Mouse (Mus musculus): ENCODE data around the gene Wdr95.

The Wdr95 gene

DNA sequence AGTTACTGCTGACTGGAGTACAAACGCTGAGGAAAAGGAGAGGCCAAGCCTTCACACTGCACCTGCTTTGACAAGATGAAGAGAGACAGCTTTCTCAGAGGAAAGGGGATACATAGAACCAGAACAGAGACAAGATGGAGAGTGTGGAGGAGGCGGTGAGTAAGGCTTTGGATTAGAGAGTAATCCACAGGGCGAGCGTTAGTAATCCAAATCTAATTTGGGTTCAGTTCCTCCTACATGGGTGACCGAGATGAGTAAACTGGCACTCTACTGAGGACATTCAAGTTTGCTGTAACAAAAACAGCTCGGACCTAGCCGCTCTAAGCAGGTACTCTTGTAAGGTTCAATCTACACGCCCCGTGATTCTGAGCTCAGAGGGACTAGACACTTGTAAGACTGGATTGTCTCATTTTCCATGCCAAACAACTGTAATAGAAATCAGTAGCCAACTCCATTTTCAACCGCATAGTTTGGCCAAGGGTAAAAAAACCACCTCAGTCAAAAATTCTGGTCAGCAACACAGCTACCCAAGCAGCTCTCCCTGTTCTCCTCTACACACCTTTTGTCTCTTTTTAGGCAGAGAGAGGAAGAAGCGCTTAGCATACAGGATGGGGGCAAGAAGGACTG, 106.0 kb downstream of the Wdr95 start:
- no peak for DNase-seq

DNA sequence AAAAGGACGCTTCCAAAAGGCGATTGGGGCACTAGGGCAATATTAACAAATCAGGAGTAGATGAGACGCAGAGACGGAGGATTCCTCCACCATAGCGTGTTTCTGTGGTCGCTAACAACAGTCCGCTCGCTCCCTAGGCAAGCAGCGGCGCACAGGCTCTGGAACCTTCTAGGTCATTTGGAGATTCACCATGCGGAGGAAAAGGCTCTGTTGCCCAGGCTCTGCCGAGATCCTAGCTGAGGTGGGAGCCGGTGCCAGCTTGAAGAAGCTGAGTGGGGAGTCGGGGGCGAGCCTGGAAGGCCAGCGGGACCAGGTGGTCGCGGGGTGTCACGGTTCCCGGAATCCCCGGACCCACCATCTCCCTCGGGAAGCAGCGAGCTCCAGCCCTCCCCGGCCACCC, 107.1 kb downstream of the Wdr95 start:
- DNase-seq: peak; percentile 44

DNA sequence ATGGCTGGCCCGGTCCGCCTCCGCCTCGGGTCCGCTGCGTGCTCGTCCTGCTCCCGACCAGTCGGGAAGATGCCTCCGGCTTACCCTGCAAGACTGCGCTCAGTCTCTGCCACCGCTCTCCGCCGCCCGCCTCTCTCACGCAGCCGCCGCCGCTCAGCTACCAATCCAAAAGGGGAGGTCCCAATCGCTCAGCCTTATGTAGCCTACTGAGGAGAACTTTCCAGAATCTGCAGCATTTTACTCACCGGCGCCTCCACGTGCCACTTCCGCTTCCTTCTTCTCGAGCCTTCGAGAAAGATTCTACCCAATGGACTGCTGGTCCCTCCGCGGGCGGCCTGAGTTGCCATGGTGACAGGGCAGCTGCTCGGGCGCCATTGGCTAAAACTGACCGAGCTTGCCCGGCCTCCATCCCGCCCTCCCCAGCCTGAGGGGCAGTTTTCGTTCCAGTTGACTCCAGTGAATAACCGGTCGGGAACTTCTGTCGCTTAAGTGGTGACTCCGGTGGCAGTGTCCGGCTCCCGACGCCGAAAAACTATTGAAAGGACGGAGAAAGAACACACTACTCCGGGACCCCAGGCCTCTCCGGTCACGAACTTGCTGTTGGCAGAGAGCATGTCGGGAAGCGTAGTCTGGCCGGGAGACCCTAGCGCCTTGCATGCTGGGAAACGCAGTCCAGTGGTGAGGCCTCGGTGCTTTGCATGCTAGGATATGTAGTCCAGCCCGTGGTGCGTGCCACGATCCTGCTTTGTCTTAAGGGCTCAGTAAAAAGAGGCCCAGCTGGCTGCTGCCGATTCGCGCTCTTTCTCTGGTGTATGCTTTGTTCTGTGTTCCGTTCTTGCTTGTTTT, 107.8 kb downstream of the Wdr95 start, which contains the start of gene Hsph1:
TSS of gene Hsph1 (minus strand) at position 302 of the 846 bp plus-strand sequence.
- DNase-seq: peak; percentile 98

DNA sequence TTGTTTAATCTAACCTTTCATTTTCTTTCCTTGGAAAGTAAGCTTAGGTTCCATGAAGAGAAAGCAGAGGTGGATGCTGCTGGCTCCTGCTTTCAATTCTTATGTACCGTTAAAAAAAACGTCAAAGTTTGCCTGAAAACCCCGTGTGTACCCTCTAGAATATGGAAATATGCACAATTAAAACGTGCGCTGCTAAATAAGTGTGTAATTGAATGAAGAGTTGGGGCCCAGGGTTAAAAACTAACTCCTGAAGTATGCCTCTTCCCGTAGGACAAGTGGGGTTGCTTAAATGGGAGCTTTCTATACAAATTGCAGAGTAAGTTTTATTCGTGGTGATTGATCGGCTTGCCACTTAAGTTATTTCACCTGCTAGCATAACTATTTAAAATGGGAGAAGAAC, 108.8 kb downstream of the Wdr95 start:
- peak; percentile 25 for DNase-seq

DNA sequence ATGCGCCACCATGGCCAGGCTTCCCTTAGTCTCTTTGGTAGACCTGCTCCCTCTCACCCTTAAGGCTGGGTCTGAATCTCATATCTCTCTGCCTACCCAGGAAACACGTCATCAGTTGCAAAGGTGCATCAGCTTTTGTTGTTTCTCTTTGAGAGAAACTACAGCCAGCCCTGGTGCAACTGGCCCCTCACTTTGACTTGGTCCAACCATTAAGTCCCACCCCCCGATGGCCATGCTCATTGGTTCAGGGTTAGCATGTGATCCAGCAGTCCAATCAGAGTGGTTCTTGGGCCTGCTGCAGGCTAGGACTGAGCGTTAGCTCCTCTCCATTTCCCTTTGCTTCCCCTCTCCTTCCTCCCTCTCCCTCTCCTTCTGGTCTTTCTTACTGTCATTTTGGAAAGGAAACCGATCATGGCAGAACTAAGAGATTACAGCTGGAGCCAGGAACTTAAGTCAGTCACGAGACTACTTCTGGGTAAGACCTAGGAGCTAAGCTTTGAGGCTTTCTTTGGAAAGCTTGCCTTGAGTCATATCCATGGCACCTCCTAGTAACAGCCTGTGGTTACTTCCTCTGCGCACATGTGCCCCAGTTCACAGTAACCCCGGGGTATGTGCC, 112.9 kb downstream of the Wdr95 start:
- no peak for DNase-seq

DNA sequence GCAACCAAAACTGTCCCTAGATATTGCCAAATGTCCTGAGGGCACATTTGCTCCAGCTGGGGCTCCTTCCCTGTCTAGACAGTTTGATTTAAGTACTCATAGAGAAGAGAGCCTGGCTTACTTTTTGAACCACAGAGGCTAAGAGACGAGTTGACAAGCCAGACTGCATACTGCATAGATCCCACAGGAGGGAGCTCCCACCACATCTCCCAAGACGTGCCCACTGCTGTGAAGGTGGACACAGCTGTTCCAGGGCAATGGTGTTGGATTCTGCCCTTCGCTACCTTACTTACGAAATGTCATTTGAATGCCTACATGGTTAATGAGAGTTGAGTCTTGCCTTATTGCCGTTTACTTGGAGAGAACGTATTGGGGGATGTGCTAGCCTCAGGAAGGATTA, 113.9 kb downstream of the Wdr95 start:
- DNase-seq: peak; percentile 35

DNA sequence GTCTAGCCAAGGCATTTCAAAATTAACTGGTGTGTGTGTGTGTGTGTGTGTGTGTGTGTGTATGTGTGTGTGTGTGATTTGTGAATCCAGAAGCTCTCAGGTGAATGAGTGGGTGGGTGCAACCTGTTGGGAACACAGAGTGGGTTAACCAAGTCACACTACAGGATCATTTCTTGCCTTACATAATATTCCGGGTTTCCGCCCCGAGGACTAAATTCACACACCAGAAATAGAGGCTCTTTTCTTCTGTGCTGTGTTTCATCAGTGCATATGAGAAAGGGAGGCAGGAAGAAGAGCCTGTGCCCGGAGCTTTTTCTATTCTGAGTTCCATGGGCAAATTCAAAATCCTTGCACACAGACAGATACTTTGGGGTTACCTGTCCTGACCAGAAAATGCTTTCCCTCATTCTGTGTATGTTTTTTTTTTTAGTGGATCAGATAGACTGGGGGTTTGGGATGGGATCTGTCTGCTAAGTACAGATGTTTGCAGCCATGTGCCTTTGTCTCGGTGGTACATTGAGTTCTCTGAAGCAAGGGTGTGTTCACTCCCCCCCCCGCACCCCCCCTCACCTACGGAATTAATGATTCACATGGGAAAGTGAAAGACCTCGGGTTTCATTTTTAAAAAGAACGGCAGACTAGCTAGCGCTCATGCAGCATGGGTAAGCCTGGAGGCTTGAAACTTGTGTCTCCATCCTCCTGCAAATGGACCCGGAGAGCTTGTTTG, 114.5 kb downstream of the Wdr95 start:
- DNase-seq: no peak

DNA sequence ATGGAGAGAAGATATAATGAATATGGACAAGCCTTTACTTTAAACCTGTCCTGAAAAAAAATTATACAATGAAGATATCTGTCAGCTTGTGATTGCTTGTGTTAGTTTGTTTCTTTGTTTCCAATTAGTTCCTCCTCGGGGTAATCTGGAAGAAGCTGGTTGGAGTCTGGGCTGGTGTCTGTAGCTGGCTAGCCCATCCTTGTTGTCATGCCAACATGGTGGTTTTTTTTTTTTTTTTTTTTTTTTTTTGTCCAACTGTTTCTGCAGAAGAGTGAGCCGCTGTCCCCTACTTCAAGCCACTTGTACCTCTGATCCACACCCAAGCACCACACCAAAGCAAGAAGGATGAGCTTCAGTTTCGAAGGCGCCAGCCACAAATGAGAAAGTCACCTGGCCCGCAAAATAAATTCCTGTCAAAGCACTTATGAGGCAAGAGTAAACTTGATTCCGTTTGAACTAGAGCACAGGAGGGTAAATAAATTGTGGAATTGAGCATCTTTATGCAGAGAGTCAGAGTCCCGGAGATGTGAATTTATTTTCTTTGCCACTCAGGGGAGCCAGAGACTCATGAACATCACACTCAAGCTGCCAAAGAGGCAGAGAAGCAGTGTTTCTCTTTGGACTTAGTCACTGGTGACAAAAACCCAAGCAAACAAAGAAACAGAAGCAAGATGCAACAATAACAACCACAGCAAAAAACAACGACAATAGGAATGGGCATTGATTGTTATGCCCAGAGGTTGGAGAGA, 119.1 kb downstream of the Wdr95 start:
- DNase-seq: no peak

DNA sequence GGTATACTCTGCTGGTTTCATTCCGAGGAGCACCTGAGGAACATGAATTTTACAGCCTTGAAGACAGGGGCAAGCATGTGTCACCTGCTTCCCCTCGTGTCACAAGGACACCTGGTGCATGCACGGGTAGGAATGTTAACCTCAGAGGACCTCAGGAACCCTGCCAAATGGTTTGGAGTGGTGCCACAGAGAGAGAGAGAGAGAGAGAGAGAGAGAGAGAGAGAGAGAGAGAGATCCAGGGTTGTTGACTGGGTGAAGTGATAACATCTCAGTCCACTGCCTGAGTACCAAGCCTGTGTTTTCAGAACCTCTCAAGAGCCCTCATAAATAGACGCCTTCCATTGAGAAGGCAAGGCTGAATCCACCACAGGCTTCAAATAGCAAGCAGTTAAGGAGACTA, 119.7 kb downstream of the Wdr95 start:
- no peak for DNase-seq

DNA sequence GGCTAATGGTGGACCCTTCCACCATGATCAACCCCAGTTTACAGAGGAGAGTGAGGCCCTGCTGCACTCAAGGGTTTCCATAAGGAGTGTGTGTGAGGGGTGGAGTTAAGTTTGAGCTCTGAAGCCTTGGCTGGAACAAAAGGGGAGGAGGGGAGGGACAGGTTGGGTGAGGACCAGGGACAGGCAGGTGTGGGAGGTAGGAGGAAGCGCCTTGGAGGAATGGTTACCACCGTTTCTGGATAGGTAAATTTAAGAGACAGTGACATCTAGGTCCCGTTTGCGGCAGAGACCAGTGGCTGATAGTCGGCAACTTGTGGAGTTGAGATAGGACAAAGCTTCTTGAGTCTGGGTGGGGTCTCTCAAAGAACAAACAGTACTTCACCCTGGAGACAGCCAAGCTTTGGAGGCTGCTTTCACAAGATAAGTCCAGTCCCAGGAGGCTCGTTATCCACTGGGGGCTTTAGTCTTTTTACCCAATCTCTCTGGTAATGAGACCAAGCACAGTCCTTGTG, 120.5 kb downstream of the Wdr95 start:
- no peak for DNase-seq

DNA sequence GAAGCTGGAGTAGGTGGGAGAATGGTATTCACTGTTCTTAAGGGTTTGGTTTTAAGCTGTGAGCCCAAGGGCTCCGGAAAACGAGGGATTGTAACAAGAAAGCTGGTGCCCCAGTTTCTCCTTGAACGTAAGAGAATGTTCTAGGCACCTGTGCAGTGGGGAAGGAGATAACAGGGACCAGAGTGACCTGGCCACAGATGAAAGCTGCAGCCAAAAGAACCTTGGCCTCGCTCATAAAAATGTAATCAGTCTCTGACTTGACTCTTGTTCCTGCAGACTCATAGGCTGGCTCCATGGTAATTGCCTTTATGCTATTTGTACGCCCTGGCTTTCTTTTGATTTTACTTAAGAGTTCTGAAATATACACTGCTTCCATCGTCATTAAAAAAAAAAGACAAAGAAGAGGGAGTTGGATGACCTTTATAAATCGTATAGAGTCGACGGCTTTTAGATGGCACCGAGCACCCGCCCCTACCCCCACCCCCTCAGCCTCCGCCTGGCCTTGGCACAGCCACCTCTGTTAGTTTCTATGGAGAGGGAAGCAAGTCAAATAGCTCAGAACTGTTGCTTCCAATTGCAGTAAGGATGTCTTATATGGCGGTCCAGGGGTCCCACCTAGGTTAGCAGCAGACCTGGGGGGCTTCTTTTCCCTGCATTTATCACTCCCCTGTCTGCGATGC, 121.2 kb downstream of the Wdr95 start:
- DNase-seq: no peak

DNA sequence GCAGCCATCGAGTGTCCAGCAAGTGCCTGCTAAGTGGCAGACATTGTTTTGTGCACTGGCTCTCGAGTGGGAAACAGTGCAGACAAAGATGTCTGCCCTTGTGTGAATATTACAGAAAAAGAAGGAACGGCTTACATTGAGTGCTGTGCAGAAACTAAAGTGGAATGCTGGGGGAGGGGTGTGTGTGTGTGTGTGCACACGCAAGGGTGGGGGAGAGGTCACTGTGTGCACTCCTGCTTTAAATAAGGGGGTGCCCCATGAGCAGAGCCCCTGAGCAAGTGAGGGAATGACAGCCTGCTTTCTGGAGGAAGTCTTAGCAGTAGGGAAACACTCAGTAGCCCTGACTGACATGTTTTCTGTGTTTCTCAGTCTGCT, 121.7 kb downstream of the Wdr95 start:
- DNase-seq: no peak

DNA sequence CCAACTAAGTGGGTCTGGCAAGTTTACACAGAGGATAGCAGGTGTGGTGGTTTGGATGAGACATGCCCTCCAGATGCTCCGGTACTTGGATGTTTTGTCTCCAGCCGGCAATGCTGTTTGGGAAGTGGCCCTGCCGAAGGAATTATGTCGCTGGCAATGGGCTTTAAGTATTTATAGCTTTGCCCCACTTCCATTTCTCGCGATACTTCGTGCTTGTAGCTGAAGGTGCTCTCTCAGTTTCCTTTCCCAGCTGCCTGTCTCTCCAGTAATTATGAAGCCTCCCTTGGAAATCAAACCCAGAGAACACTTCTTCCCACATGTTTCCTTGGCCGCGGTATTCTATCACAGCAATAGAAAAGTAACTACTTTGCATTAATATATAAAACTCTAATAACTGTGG, 127.2 kb downstream of the Wdr95 start:
- no peak for DNase-seq

DNA sequence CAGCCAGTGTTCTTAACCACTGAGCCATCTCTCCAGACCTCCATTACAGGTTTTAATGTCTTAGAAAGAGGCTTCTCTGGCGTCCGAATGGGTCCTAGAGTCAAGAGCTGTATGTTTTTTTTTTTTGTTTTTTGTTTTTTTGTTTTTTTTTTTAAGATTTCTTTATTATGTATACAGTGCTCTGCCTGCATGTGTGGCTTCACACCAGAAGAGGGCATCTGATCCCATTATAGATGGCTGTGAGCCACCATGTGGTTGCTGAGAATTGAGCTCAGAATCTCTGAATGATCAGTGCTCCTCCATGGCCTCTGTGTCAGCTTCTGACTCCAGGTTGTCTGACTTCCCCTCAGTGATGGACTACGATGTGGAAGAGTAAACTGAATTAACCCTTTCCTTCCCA, 129.5 kb downstream of the Wdr95 start:
- no peak for DNase-seq

DNA sequence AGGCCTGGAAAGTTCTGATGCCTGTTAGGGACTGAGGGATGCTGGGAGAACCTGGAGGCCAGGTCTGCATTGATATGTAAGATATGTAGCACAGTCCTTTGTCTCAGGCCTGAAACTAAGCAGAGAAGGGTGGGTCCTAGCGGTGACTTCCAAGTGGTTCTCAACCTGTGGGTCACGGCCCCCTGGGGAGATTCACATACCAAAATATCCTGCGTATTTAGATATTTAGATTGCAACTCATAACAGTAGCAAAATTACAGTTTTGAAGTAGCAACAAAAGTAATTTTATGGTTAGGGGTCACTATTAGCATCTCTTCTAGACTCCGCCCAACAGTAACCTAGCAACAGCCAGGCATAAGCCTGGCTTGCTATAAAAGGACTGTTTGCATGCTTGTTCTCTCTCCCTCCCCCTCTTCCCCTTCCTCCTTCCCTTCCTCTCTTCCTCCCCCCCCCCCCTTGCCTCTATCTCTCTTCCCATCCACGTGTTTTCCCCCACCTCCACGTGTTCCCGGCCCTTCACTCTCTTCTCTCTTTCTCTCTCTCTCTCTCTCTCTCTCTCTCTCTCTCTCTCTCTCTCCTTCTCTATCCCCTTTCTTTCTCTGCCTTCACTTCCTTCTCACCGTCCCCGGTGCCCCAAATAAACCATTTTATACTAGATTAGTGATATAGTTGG, 130.4 kb downstream of the Wdr95 start:
- DNase-seq: no peak

DNA sequence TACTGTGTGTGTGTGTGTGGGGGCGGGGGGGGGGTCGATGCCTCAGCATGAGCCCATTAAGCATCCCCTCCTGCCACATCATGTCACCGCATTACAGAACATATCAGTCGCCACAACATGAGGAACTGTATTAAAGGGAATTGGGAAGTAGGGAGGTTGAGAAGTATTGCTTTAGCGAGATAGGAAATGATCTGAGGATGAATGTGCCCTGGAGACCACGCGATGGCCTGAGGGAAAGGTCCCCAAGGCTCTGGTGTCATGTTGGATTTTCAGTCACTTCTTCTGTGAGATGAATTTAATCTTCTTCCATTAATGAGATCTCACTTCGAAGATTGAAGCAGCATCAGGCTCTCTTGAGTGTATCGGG, 130.9 kb downstream of the Wdr95 start:
- no peak for DNase-seq

DNA sequence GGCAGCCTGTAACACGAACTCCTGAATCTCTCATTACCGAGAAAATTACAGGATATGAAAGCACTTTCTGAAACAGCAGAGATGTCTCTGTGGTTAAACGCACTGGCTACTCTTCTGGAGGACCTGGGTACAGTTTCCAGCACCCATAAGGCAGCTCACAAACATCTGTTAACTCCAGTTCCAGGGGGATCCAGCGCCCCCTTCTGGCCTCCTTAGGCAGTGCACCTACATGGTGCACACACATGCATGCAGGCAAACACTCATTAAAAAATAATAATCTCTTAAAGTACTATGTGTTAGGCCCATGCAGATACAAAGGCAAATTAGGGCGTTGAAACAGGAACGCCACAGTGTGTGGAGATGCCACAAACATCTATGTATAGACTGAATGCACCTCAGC, 132.9 kb downstream of the Wdr95 start:
- no peak for DNase-seq

Measured in embryo, embryonic 11 days (tissue).